Mouse (Mus musculus) gastrocnemius, postnatal 25 days (tissue): Measurements from ENCODE around the gene Apobec2. TPM values are rescaled to one million over a fixed set of nuclear protein-coding genes. Genes with fewer than 3 reads are reported as not detected.

Source experiments
- total RNA-seq, 2 experiments: library from RNA; stranded (reverse); gene quantifications; 1 replicate in 1 of 2; 2 replicates in 1 of 2; pipeline ENCODE4 v1.2.3; 2021

Gene Apobec2
- total RNA-seq, 2 experiments from 2014 or later = 500 to 744 TPM

Other genes with a start within 250 kb of the Apobec2 start
- not detected for gene Trem1, start 200.2 kb downstream of the Apobec2 start, total RNA-seq
- not detected for gene Trem3, start 185.2 kb downstream of the Apobec2 start, total RNA-seq
- gene Treml4, start 168.6 kb downstream of the Apobec2 start, total RNA-seq = not detected
- gene Treml2, start 133.4 kb downstream of the Apobec2 start, total RNA-seq = under 1 TPM in 1 of 2 experiments, not detected in 1; 0.08 TPM
- gene B430306N03Rik, start 116.8 kb downstream of the Apobec2 start, total RNA-seq = not detected
- gene Trem2, start 86.5 kb downstream of the Apobec2 start, total RNA-seq = under 1 TPM in 1 of 2 experiments, not detected in 1; 0.83 TPM
- gene Treml1, start 73.0 kb downstream of the Apobec2 start, total RNA-seq = under 1 TPM in 1 of 2 experiments, not detected in 1; 0.23 TPM
- 1 to 10 TPM; 6.9 TPM for gene Nfya, start 23.0 kb downstream of the Apobec2 start, total RNA-seq
- 1 to 10 TPM; 9.0 to 9.8 TPM for gene Oard1, start 22.9 kb downstream of the Apobec2 start, total RNA-seq
- gene Tspo2, start 18.6 kb upstream of the Apobec2 start, total RNA-seq = not detected
- gene Unc5cl, start 22.0 kb upstream of the Apobec2 start, total RNA-seq = not detected